Mouse (Mus musculus): Measurements from ENCODE around the gene Ldhc.

- TF ChIP-seq CTCF (IDR thresholded peaks at IDR 0.05) (no peak), EP300 (IDR thresholded peaks at IDR 0.05) (no peak)
Observed at GRCm38 (mm10) chr7:46833266-46833665, 27.7 kb upstream of the Ldhc start.
